Mouse (Mus musculus) liver, embryonic 14.5 days (tissue): ENCODE results near the gene Lyl1.

Experiments used
- CTCF ChIP-seq: IDR thresholded peaks from 2 replicates; pipeline ENCODE4 v1.5.1; 2016; ENCODE audit warnings: antibody characterized with exemption, low read depth, control low read depth
- EP300 ChIP-seq: IDR thresholded peaks from 2 replicates; pipeline ENCODE4 v1.6.1; 2016; ENCODE audit warnings: antibody characterized with exemption, low read depth

GRCm38 (mm10) chr8:84663483-84664327 is 37.6 kb upstream of the Lyl1 start:
- TF ChIP-seq CTCF (no peak), EP300 (no peak)
